Mouse (Mus musculus) mesoderm, embryonic 11.5 days (tissue): ENCODE measurements at regions not wholly inside any gene's neighbourhood (a gene's known extent, or its start where the extent isn't known, plus 50 kb on each side); places are given as distances from the start of the nearest gene placed in this dataset.
"Not testable (repeated sequence)": the region's sequence is repeated elsewhere in the genome, so short reads cannot be mapped to it uniquely, and the experiment has no call there.

Experiments
- DNase-seq: peaks from one replicate; pipeline ENCODE4 v3.0.0-alpha.2; 2012; ENCODE audit warnings: low read depth, low spot score

- DNase-seq: no peak
Measured at GRCm38 (mm10) chr13:52268279-52268678, 262.8 kb downstream of the Diras2 start.

- DNase-seq: no peak
Measured at GRCm38 (mm10) chr13:52273502-52274246, 257.4 kb downstream of the Diras2 start.

- no peak for DNase-seq
Measured at GRCm38 (mm10) chr13:52275196-52275595, 255.9 kb downstream of the Diras2 start.

- peak; percentile 39 for DNase-seq
Measured at GRCm38 (mm10) chr13:52275675-52276074, 255.4 kb downstream of the Diras2 start.

GRCm38 (mm10) chr13:52277195-52277594 lies 253.9 kb downstream of the Diras2 start:
- no peak for DNase-seq

GRCm38 (mm10) chr13:52278831-52279230 lies 252.2 kb downstream of the Diras2 start:
- no peak for DNase-seq

- no peak for DNase-seq
Measured at GRCm38 (mm10) chr13:52279281-52279969, 251.7 kb downstream of the Diras2 start.

GRCm38 (mm10) chr13:52279970-52280348 lies 251.1 kb downstream of the Diras2 start:
- DNase-seq: no peak

GRCm38 (mm10) chr13:52281271-52281670 lies 249.8 kb downstream of the Diras2 start:
- DNase-seq: no peak

- no peak for DNase-seq
Measured at GRCm38 (mm10) chr13:52282500-52282899, 248.6 kb downstream of the Diras2 start.

- no peak for DNase-seq
Measured at GRCm38 (mm10) chr13:52283456-52283855, 247.6 kb downstream of the Diras2 start.

GRCm38 (mm10) chr13:52284026-52284801 lies 246.9 kb downstream of the Diras2 start:
- no peak for DNase-seq

- DNase-seq: no peak
Measured at GRCm38 (mm10) chr13:52288400-52288799, 242.7 kb downstream of the Diras2 start.

- no peak for DNase-seq
Measured at GRCm38 (mm10) chr13:52295847-52296246, 235.2 kb downstream of the Diras2 start.

GRCm38 (mm10) chr13:52296541-52297276 lies 234.4 kb downstream of the Diras2 start:
- DNase-seq: no peak

GRCm38 (mm10) chr13:52297277-52297623 lies 233.8 kb downstream of the Diras2 start:
- no peak for DNase-seq

GRCm38 (mm10) chr13:52298362-52298761 lies 232.7 kb downstream of the Diras2 start:
- no peak for DNase-seq

- DNase-seq: not testable (repeated sequence)
Measured at GRCm38 (mm10) chr13:52305328-52305727, 225.8 kb downstream of the Diras2 start.

GRCm38 (mm10) chr13:52306783-52307440 lies 224.2 kb downstream of the Diras2 start:
- no peak for DNase-seq

- no peak for DNase-seq
Measured at GRCm38 (mm10) chr13:52310954-52311353, 220.1 kb downstream of the Diras2 start.

GRCm38 (mm10) chr13:52318276-52318675 lies 212.8 kb downstream of the Diras2 start:
- no peak for DNase-seq
